Mouse (Mus musculus): ENCODE measurements around the gene Cmc1.
A peak's percentile ranks its signal among the peaks of the same experiment; 100 is the strongest.

Gene Cmc1

DNA sequence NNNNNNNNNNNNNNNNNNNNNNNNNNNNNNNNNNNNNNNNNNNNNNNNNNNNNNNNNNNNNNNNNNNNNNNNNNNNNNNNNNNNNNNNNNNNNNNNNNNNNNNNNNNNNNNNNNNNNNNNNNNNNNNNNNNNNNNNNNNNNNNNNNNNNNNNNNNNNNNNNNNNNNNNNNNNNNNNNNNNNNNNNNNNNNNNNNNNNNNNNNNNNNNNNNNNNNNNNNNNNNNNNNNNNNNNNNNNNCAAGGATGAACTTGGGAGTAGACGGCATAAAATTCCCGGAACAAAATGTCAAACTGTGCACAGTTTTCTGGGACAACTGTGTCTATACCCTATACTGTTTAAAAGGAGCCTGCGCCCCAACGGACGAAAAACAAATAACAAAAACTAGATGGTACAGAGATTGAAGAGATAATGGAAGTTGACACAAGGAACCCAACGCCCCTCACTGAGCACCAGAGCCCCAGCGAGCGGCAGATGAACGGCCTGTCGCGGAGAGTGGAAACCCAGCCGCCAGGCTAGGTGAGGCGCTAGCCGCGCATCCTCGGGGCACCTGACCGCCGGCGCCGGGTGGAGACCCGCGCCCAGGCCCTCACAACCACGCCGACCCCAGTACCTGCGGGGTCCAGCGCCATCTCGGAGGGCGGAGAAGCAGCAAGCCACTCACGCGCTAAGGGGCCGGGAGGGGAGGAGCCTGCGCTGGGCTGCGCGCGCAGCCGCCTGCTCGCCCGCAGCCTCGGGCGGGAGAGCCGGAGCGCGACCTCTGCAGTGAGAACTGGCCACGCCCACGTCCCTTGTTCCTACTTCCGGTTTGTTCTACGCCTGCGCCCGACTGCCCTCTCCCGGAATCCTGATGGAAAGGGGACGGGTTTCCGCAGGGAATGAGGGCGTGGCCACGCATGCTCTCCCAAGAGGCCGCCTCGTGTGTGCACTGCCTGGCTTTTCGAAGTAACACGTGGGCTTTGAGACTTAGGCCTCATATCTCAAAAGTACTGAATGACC, at the start of gene Cmc1:
Cmc1 (minus strand) TSS at position 771 of the 996 bp plus-strand sequence.
- DNase-seq (ENCODE audit: low read depth, low spot score) = peak; percentile 99

DNA sequence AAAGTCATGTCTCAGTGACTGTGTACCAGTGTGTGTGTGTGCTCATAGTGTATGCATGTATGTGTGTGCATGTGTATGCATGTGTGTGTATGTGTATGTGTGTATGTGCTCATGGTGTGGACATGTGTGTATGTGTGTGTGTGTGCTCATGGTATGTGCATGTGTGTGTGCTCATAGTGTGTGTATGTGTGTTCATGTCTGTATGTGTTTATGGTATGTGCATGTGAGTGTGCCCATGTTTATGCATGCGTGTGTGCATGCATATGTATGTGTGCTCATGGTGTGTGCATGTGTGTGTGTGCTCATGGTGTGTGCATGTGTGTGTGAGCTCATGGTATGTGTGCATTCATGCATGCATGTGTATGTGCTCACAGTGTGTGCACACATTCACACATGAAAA, 48.6 kb upstream of the Cmc1 start:
- DNase-seq (ENCODE audit: low read depth, low spot score) = no peak

DNA sequence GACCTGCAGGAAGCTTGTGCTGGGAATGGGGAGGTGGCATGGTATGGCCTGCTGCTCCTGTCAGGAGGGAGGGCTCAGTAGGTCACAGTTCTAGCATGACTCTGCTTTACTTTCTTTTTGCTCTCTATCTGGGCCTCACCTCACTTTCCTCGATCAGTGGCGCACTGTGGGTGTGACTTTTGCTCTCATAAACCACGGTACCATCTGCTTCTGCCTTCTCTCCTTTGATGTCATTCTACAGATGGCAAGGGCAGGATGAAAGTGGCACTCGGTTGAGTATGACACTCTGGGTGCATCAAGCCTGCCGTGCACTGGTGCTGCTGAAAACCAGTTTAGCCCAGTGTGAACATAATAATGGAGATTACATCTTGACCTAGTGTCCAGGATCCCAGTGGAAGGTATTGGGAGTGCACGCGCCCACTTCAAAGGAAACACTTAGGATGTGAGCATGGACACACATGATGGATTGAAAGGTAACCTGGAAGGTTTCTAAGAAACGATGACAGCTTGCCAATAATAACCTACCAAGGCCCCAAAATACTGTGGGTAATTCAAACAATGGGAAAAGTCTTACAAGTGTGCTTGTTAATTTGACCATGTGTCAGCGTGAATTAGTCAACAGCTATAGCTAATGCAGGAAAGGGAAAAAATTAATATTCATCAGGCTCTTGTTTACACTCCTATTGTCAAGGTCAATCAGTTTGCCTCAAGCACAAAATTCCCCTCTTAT, 46.8 kb upstream of the Cmc1 start:
- no peak for DNase-seq (ENCODE audit: low read depth, low spot score)

DNA sequence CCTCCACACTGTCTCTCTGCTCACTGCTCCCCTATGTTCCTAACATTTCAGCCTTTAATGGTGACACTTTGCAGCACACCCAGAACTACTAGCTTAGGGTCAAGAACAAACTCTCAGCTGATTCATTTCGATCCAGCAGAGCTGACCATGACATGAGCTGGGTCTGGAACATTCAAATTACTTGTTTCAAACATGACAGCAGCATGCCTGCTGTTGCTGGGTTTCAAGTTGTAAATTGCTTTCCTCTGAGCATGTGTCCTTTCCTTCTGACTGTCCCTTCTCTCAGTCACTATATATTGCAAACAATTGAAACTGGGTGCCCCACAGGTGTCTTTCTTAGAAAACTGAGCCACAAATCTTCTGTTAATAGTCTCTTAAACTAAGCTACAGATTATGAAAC, 43.3 kb upstream of the Cmc1 start:
- DNase-seq (ENCODE audit: low read depth, low spot score) = no peak

DNA sequence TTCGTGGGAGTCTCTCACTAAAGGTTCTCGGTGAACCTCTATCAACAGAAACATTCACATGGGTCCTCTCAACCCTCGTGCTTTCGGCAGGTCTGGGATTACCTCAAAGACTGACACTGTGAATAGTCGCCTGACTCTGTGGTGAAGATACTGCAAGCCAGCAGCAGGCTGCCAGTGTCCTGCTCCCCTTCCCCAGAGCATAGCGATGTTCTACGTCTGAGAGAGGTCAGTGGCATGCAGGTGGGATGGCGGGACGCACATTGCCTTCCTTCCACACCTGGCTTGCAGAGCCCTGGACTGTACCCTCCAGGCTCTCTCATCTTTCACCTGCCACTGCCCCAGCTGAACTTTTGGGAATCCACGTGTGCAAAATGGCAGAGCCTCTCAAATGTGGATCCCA, 41.3 kb upstream of the Cmc1 start:
- no peak for DNase-seq (ENCODE audit: low read depth, low spot score)

DNA sequence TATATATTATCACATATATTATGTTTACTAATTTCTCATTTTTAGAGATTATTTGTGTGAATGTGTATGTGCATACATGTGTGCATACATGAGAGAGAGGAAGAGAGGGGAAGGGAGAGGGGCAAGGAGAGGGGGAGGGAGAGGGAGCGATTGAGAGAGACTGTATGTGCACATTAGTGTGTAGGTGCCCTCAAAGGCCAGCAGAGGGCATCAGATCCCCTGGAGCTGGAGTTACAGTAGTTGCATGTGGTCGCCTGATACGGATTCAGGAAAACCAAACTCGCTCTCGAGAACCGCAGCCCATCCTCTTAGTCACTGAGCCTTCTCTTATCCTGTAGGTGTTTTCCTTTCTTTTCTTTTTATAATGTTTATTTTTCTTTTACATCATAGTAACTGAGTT, 38.4 kb upstream of the Cmc1 start:
- no peak for DNase-seq (ENCODE audit: low read depth, low spot score)

DNA sequence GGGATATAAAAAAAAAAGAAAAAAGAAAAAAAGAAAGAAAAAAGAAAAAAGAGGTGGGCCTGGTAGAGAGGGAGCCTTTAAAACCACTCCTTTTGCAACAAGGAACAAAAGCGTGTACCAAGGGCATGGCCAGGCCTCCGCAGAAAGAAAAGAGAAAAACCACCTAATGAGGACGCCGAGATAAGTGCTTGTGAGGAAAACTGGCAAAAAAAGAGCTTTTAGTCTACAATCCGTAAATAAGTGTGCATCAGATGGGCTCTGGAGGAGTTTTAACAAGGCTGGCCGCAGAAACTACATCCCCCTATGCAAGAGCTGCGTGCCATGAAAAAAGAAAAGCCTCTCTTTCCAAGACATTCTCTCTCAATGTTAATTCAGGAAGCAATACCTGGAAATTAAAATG, 37.4 kb upstream of the Cmc1 start:
- no peak for DNase-seq (ENCODE audit: low read depth, low spot score)

DNA sequence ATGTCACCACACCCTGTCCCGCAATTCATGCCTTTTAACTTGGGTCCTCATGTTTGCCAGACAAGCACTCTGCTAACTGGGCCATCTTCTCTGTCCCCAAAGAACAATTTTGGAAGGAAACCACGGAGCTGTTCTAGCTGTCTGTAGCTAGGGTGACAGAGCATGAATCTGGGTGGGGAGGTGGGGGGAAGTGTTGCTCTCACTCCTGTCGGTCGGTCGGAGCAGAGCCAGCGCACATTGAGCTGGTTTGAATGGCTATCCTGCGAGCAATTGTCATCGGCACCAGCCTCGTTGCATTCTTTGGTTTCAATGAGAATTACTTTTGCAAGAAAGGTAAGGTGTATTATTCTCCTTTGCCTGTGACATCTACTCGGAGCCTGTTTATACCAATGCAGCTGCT, 36.8 kb upstream of the Cmc1 start:
- no peak for DNase-seq (ENCODE audit: low read depth, low spot score)

DNA sequence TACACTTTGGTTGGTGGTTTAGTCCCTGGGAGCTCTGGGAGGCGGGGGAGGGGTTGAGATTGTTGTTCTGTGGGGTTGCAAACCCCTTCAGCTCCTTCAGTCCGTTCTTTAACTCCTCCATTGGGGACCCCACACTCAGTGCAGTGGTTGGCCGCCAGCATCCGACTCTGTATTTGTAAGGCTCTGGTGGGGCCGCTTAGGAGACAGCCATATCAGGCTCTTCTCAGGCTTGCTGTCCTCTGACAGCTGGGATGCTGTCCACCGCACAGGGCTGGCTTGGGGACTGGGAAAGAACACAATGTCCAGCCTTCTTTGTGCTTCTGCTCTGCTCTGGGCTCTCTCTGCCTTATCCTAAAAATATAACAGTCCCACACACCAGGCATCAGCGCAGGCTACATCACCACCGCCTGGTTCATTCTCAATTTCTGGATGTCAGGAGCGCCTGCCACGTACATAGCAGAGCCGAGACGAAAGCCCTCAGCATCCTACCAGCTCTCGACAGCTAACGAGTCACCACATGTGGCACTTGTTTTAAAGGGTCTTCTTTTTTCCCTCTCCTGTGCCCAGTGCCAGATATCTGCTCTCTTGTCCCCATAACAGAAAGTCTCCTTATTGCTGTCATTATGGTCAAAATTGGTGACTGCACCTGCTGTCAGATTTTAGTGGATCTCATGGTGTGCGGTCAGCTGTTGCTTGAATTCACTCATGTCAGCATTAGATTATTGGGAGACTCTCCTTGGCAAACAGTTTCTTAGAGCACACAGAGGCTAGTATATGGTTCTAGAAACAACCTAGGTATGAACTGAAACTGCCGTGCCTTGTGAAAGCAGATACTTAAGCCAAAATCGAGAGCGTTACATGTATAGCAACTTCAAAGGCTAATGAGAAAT, 29.4 kb upstream of the Cmc1 start:
- DNase-seq (ENCODE audit: low read depth, low spot score) = peak; percentile 82

DNA sequence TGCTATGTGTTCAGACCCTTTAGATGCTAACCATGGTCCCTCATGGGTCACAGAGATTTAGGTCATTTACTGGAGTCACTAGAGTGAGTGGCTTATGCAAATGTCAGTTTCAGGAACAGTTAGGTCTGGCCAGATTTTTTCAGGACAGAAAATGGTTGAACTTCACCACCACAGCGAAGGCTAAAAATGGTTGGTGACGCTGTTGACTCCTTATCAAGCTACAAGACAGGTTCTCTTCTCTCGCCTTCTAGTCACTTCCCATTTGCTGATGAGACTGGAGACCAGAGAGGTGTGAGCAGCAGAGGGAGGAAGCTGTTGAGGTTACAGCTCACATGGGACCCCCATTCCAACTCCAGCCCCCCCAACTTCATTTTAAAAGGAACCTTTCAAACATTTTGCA, 26.7 kb upstream of the Cmc1 start:
- no peak for DNase-seq (ENCODE audit: low read depth, low spot score)

DNA sequence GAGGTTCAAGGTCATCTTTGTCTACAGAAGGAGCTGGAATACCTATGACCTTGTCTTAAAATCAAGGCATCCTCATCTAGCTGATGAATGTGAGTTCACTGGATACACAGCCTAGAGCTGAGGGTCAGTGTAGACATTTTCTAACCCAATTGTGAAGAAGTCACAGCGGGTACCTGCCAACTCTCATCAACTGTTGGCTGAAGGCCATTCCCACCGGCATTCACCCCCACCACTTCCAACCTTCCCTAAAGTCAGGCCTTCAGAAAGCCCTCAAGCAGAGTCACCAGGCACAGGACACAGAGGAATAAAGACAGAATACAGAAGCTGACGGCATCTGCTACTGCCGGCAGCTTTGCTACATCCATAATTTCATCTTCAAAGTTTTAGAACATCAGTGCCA, 25.4 kb upstream of the Cmc1 start:
- no peak for DNase-seq (ENCODE audit: low read depth, low spot score)

DNA sequence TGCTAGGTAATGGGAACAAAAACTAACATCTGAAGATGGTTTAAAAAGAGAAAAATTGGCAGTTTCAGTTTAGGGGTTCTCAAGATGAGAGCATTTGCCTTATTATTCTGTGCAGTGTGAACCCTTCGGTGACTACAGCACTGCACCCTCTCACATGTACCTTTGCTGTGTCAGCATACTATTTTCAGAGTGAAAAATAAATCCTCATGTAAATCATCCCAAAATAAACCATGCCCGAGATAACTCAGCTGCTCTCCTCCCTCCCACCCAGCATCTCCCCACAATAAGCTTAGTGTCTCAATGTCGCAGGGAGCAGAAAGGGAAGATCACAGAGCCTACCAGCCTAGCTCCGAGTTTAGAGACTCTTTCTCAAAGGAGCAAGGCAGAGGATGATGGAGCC, 23.1 kb upstream of the Cmc1 start:
- no peak for DNase-seq (ENCODE audit: low read depth, low spot score)

DNA sequence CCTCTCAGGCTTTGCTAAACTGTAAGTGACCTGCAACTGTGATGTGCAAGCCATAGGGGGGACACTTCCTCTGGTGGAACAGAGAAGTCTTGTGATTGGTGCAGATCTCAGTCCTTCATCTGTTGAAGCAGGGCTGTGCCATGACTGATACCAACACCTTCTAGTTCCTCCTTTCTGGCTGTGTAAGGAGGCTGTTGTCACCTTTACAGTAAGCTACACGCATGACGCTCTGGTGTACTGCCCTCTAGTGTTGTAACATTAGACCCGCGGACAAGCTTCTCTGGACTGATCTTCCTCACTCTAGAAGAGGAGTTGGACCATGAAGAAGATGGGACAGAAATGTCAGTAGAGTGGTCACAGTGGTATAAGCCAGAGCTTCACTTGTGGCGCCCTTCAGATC, 18.6 kb upstream of the Cmc1 start:
- DNase-seq (ENCODE audit: low read depth, low spot score) = peak; percentile 29

DNA sequence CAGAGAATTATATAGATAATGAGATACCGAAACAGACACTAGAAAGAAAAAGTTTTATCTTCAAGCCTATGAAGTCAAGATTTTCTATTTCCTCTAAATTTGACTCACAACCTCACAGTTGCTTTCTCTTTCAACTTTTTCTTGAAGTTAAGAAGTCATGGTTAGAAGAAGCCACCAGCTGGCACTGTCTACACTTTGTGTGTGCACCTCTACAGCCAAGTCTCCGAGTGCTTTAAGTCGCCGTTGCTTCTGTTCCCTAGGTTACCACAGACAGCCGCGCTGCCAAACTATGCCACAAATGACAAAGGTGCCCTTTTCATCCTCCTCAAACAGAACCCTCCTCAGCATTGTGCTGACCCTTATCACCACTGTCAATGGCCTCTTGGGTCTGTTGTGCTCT, 17.6 kb upstream of the Cmc1 start:
- DNase-seq (ENCODE audit: low read depth, low spot score) = peak; percentile 22

DNA sequence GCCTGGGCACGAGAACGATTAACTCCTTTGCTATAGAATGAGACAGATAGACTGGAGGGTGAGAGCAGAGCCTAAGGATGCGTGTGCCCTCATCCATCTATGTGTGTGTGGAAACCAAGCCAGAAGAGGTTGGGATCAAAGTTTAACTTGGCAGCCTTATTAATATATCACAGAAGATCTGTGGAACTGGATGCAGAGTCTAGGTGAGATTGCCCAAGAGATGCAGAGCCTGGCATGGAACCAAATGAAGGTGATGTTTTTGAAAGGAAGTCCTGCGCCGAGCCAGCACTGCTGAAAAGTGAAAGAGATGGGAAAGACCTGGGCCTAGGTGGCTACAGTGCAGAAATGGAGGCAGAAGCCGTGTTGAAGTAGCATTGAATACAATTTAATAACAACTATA, 11.6 kb upstream of the Cmc1 start:
- no peak for DNase-seq (ENCODE audit: low read depth, low spot score)

DNA sequence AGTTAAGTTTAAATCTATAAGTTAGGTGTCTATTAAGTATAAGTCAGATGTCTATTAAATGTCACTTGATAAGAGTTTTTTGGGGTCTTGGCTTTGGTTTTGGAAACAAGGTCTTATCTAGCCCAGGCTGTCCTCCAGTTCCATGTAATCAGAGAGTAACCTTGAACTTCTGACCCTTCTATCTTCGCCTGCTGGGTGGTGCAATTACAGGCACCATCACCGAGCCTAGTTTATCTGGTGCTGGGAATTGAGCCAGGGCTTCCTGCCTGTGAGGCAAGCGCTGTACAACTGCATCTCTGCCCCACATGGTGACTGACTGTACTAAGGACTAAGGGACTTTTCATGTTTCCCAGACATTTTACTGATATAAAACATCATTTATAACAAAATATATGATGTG, 10.0 kb upstream of the Cmc1 start:
- no peak for DNase-seq (ENCODE audit: low read depth, low spot score)

DNA sequence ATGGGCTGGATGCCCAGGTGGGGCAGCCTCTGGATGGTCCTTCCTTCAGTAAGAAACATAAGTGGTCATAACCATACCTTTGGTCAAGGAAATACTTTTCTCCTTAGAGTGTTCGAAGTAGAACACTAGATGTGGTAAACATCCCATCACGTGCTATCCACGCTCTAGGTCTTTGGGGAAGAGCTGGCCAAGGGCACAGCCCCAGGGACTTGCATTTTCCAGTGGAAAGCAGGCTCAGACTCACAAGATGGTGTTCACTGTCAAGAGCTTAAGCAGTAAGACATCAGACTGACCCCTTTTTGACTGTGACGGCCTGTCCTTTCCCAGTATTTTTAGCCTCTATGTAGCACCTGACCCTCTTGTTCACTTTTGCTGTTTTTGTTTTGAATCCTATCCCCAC, 8.2 kb upstream of the Cmc1 start:
- DNase-seq (ENCODE audit: low read depth, low spot score) = no peak

DNA sequence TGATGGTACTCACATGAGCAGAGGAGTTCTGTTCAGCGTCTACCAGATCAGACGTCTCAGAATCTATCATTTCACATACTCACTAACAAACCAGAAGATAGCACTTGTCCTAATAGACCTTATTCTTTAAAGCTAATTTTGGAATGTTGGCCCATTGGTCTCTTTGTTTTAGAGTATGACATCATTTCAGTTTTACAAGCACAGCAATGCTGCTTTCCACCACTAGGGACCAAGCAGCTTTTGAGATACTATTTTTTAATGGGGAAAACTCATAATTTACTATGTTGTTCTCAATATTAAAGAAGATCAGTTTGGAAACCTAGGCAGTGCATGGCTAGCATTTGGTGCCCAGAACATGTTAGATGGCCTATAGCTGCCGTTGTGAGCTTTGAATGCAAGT, 7.3 kb upstream of the Cmc1 start:
- DNase-seq (ENCODE audit: low read depth, low spot score) = no peak

DNA sequence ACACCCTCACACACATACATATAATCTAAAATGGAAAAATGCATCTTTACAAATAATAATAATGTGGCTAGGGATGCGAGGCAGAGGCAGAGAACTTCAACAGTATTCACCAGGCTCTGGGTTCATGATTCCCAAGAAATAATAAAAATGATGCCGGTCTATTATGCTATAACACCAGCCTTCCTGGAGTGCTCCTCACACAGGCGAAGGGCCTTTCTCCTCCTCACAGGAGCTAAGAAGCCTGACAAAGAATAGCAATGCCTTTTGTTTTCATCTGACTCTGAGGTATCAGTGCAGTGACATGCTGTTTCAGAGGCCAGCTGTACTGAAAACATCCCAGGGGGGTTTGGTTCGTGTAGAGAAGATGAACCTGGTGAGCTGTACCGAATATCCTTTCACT, 4.7 kb upstream of the Cmc1 start:
- no peak for DNase-seq (ENCODE audit: low read depth, low spot score)

DNA sequence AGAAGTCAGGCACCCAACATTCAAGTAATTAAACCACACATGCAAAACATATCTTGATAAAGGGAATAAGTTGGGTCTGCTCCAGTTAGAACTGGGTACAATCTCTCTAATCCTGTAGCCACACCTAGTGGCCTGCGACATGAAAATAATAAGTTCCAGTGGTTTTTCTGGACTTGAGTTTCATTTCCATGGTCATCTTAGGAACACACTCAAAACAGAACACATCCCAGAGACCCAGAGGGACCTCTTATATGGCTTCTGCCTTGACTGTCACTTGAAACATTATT, 1.2 kb upstream of the Cmc1 start:
- DNase-seq (ENCODE audit: low read depth, low spot score) = no peak

DNA sequence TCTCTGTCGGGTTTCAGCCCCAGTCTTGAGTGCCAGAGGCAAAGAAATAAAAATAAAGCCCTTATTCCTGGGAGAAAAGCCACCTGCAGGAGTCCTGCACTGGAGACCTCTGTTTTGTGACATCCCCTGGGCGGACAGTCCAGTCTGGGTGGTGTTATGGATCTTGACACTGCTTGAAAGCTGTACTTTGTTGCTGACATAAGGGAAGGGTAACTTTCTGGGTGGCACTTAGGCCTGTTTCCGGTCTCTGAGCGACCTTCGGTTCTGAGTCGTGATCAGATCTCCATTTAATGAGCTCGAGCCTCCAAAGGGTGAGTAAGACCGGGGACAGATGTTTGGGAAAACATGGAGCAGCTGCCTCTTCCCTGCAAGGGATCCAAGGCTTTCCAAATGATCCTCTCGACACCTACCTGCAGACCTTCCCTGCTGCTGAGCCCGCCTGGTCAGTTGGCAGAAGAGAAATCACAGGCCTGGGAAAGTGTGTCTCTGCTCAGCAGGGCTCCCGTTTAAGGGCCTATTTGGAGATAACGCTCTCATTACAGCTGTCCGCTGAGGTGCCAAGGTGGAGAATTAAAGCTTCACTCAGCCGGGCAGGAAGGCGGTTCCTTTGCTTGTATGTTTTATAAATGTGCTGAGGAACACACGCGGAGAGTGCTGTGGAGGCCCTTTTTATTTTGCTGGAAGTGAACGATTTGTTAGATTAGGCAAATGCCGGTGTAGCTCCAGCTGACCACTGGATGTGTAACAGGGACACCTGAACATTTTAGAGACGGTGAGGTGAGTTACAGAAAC, 648 bp upstream of the Cmc1 start:
- DNase-seq (ENCODE audit: low read depth, low spot score) = peak; percentile 14

Data from brain, adult 2 months (tissue).